In genomic region chr12:76254725-76255498, GRCm38 (mm10) we compare ENCODE assay signal across 8 mouse cellular contexts. TPM values are rescaled to one million over a fixed set of nuclear protein-coding genes. Genes with fewer than 3 reads are reported as not detected.
DNase-seq lines count a peak whose midpoint lies in the region; ATAC-seq and TF ChIP-seq lines count a peak whose summit lies in the region.

Mthfd1 (plus strand) TSS chr12:76255298.

- H3K9ac ChIP-seq in ES-Bruce4 (ENCODE audit: low read depth, poor library complexity, severe bottlenecking) = peak within 1 kb of the TSS; percentile 78
- peak within 1 kb of the TSS; percentile 73 for H3K9ac ChIP-seq in forebrain, embryonic 13.5 days
- H3K9ac ChIP-seq in liver, postnatal 0 days (replicated peaks) = peak within 1 kb of the TSS; percentile 72
- peak within 1 kb of the TSS; percentile 50 for H3K9ac ChIP-seq in neural tube, embryonic 14.5 days (replicated peaks; ENCODE audit: low read depth, low read length)

- peak within 1 kb of the TSS; percentile 93 for H3K4me3 ChIP-seq in ES-Bruce4 (ENCODE audit: low read depth, low read length)
- H3K4me3 ChIP-seq in forebrain, embryonic 13.5 days = peak within 1 kb of the TSS; percentile 61
- peak within 1 kb of the TSS; percentile 70 for H3K4me3 ChIP-seq in liver, postnatal 0 days (ENCODE audit: low read depth, low read length)
- H3K4me3 ChIP-seq in neural tube, embryonic 14.5 days (ENCODE audit: low read depth, low read length) = peak within 1 kb of the TSS; percentile 52

- peaks cover 2% of the 10 kb centered on the region for H3K4me1 ChIP-seq in ES-Bruce4 (ENCODE audit: control insufficient read depth, insufficient read depth, low read length)
- H3K4me1 ChIP-seq in forebrain, embryonic 13.5 days = peaks cover 14% of the 10 kb centered on the region
- H3K4me1 ChIP-seq in liver, postnatal 0 days (ENCODE audit: insufficient read depth) = peaks cover 15% of the 10 kb centered on the region; the same call in 1 of the 2 replicates
- H3K4me1 ChIP-seq in neural tube, embryonic 14.5 days (ENCODE audit: control insufficient read depth, insufficient read depth, low read length) = peaks cover 9% of the 10 kb centered on the region

- TF ChIP-seq EP300 in ES-Bruce4 (IDR thresholded peaks at IDR 0.05; ENCODE audit: insufficient read depth, low read depth, low read length) = peak; percentile 58; the same call in 1 of the 2 replicates
- peak; percentile 88 for TF ChIP-seq EP300 in liver, postnatal 0 days (IDR thresholded peaks at IDR 0.05; ENCODE audit: low read depth)

- WGBS in forebrain, embryonic 13.5 days = 2% methylated on average over 43 of the region's 43 CpGs
- 2% methylated on average over 43 of the region's 43 CpGs for WGBS in large intestine, adult 2 months
- WGBS in liver, postnatal 0 days (ENCODE audit: insufficient replicate concordance) = 2% methylated on average over 43 of the region's 43 CpGs
- 2% methylated on average over 43 of the region's 43 CpGs for WGBS in neural tube, embryonic 14.5 days

- peak; percentile 96 for DNase-seq in heart, postnatal 10 days
- peak; percentile 71 for DNase-seq in large intestine, adult 2 months (ENCODE audit: low read depth, low spot score)
- peak; percentile 95 for DNase-seq in liver, postnatal 0 days
- DNase-seq in testis, postnatal 10 days (ENCODE audit: low spot score) = peak; percentile 92

- no peak for TF ChIP-seq CTCF in ES-Bruce4 (IDR thresholded peaks at IDR 0.05; ENCODE audit: low read depth, low read length)
- no peak for TF ChIP-seq CTCF in liver, postnatal 0 days (IDR thresholded peaks at IDR 0.05; ENCODE audit: low read depth)

- intact Hi-C loops in heart, postnatal 10 days (cut with DNase I) = no loop called here

- no peaks in the 10 kb centered on the region for H3K9me3 ChIP-seq in ES-Bruce4 (replicated peaks; ENCODE audit: control insufficient read depth, insufficient read depth, low read length, poor library complexity, severe bottlenecking)
- no peaks in the 10 kb centered on the region for H3K9me3 ChIP-seq in forebrain, embryonic 13.5 days (replicated peaks)
- no peaks in the 10 kb centered on the region for H3K9me3 ChIP-seq in liver, postnatal 0 days (ENCODE audit: low read length)
- no peaks in the 10 kb centered on the region for H3K9me3 ChIP-seq in neural tube, embryonic 14.5 days (ENCODE audit: control insufficient read depth, low read length)

- H3K36me3 ChIP-seq in ES-Bruce4 (ENCODE audit: control insufficient read depth, insufficient read depth, low read length, poor library complexity, severe bottlenecking) = 0 out of 2 replicates have a peak, but pooled peaks cover 2% of the 10 kb centered on the region
- H3K36me3 ChIP-seq in forebrain, embryonic 13.5 days (ENCODE audit: poor library complexity, severe bottlenecking) = no peaks in the 10 kb centered on the region
- no peaks in the 10 kb centered on the region for H3K36me3 ChIP-seq in liver, postnatal 0 days (replicated peaks; ENCODE audit: insufficient read depth, low read length)
- no peaks in the 10 kb centered on the region for H3K36me3 ChIP-seq in neural tube, embryonic 14.5 days (ENCODE audit: control insufficient read depth, insufficient read depth, low read length)

- no peaks in the 10 kb centered on the region for H3K27me3 ChIP-seq in ES-Bruce4 (ENCODE audit: control insufficient read depth, insufficient read depth, low read length, poor library complexity, severe bottlenecking)
- H3K27me3 ChIP-seq in forebrain, embryonic 13.5 days = no peaks in the 10 kb centered on the region
- H3K27me3 ChIP-seq in liver, postnatal 0 days (ENCODE audit: insufficient read depth, low read length) = no peaks in the 10 kb centered on the region
- H3K27me3 ChIP-seq in neural tube, embryonic 14.5 days (ENCODE audit: control insufficient read depth, insufficient read depth, low read length) = no peaks in the 10 kb centered on the region

- peak within 1 kb of the TSS; percentile 89 for H3K27ac ChIP-seq in ES-Bruce4 (ENCODE audit: insufficient read depth, low read length)
- H3K27ac ChIP-seq in forebrain, embryonic 13.5 days = 0 out of 2 replicates have a peak within 1 kb of the TSS, but pooled peaks have one; percentile 2
- peak within 1 kb of the TSS; percentile 94 for H3K27ac ChIP-seq in liver, postnatal 0 days (ENCODE audit: low read depth)
- H3K27ac ChIP-seq in neural tube, embryonic 14.5 days (ENCODE audit: low read depth, low read length) = peak within 1 kb of the TSS; percentile 78

- ATAC-seq in cerebellum, adult (ENCODE audit: insufficient number of reproducible peaks, low FRiP score, low TSS enrichment) = peak; percentile 99
- ATAC-seq in forebrain, embryonic 13.5 days = peak; percentile 100
- ATAC-seq in liver, postnatal 0 days = peak; percentile 98
- peak; percentile 99 for ATAC-seq in neural tube, embryonic 14.5 days (ENCODE audit: low read depth)

- TF ChIP-seq POLR2A in ES-Bruce4 (IDR thresholded peaks at IDR 0.05; ENCODE audit: insufficient read depth, low read length) = peak; percentile 69

- peak within 1 kb of the TSS; percentile 95 for H3K4me2 ChIP-seq in forebrain, embryonic 13.5 days
- H3K4me2 ChIP-seq in liver, postnatal 0 days (ENCODE audit: low read depth, low read length) = peak within 1 kb of the TSS; percentile 96
- peak within 1 kb of the TSS; percentile 89 for H3K4me2 ChIP-seq in neural tube, embryonic 14.5 days (ENCODE audit: low read depth, low read length)

RNA-seq across cellular contexts. Expression of gene Mthfd1, which starts in this region (rescaled TPM):
- polyA plus RNA-seq in ES-Bruce4 (2011; ENCODE audit: insufficient read depth, insufficient read length, low read depth, missing spikeins) = 237 and 239 TPM in 2 replicates
- 48.0 and 53.6 TPM in 2 replicates for polyA plus RNA-seq in forebrain, embryonic 13.5 days (2015; fragmentation: Nextera tagmentation; extraction: Ambion mirVana)
- total RNA-seq in heart, postnatal 10 days (2021) = 10 to 100 TPM; 29.9 to 31.1 TPM
- polyA plus RNA-seq in large intestine, adult 2 months (2012; rRNA removed) = 23.4 and 31.5 TPM in 2 replicates
- 62.6 and 63.0 TPM in 2 replicates for polyA plus RNA-seq in liver, postnatal 0 days (2015; fragmentation: Nextera tagmentation; extraction: Ambion mirVana)
- 26.8 and 31.0 TPM in 2 replicates for polyA plus RNA-seq in neural tube, embryonic 14.5 days (2014; fragmentation: Nextera tagmentation; extraction: Ambion mirVana)

Comparison
In these comparisons a context has a peak if more than half of its experiments do, and no peak if none do; other contexts are left out.
1. Peak in every context shown above with its lines: DNase-seq, ATAC-seq, H3K4me3 ChIP-seq and H3K27ac ChIP-seq.
2. H3K27ac ChIP-seq: peak in every context shown above with its lines; median percentile 94 in liver, postnatal 0 days; 89 in ES-Bruce4; 78 in neural tube, embryonic 14.5 days; 2 in forebrain, embryonic 13.5 days.